Mouse (Mus musculus) effector memory CD4-positive, alpha-beta T cell, adult 7 months (primary cell): ENCODE measurements around the gene Ddc. TPM values are rescaled to one million over a fixed set of nuclear protein-coding genes. Genes with fewer than 3 reads are reported as not detected.

Source experiments
- polyA plus RNA-seq: library from polyadenylated mRNA; unstranded; fragments of 100-300 nt; shearing (Covaris generic); gene quantifications from one replicate; pipeline ENCODE4 v1.2.1, GENCODE M21; 2017

Ddc gene
- polyA plus RNA-seq = 2.1 TPM

GRCm38 (mm10) chr11:11897645-11898357 lies at the start of gene Ddc:
Ddc (minus strand) TSS chr11:11898144.

DNA sequence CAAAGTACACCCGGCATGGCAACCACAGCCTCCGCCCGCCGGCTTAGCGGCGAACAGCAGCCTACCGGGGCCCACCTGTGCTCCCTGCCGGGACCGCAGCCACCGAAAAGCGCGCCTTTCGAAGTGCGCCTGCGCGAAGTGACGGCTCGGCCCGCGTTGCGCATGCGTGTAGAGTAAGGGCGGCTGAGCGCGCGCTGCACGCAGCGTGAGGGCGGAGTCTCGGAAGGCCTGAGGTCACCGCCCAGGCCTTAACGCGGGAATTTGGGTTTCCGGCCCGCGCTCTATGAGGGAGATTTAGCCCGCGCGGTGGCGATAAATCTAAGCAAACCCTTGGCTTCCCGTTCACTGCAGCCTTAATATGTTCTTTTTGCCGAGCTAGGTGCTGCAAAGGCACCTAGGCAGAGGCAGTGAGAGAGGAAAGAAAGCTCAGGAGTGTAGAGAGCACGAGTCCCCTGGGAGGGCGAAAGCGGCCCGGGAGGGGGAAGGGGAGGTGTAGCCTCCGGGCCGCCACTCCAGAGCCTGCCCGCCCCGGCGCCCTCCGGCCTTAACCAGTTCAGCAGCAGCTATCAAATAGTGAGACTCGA lies 89.0 kb downstream of the Ddc start, which contains the start of gene Fignl1:
Gene Fignl1, minus strand, starts transcription at position 143 of the 584 bp plus-strand sequence.

Other genes with a start within 250 kb of the Ddc start
- 108 TPM for gene Ikzf1, start 213.1 kb downstream of the Ddc start, polyA plus RNA-seq
- gene Fignl1, start 89.2 kb downstream of the Ddc start, polyA plus RNA-seq = 0.72 TPM
- 0.50 TPM for gene Grb10, start 140.5 kb upstream of the Ddc start, polyA plus RNA-seq